Mouse (Mus musculus): ENCODE results near the gene Tmem14a. TPM values are rescaled to one million over a fixed set of nuclear protein-coding genes. Genes with fewer than 3 reads are reported as not detected.

Tmem14a gene
- total RNA-seq, 2 experiments from 2014 or later, result not detected

Other genes starting within 250 kb of the Tmem14a start
- gene Tram2, start 139.3 kb upstream of the Tmem14a start, total RNA-seq (2015; ENCODE audit: low replicate concordance), result 1.3 and 1.4 TPM in 2 replicates
- gene Tram2, start 139.3 kb upstream of the Tmem14a start, total RNA-seq (2017; ENCODE audit: low replicate concordance), result 0.51 TPM in 1 of 2 replicates, not detected in the other
- not detected in 2 replicates for gene Gsta3, start 22.0 kb downstream of the Tmem14a start, total RNA-seq (2015; ENCODE audit: low replicate concordance)
- not detected in 2 replicates for gene Gsta3, start 22.0 kb downstream of the Tmem14a start, total RNA-seq (2017; ENCODE audit: low replicate concordance)
- gene Khdc1a, start 131.1 kb downstream of the Tmem14a start, total RNA-seq (2015; ENCODE audit: low replicate concordance), result 2.1 TPM in 1 of 2 replicates, not detected in the other
- not detected in 2 replicates for gene Khdc1a, start 131.1 kb downstream of the Tmem14a start, total RNA-seq (2017; ENCODE audit: low replicate concordance)
- gene Khdc1c, start 149.8 kb downstream of the Tmem14a start, total RNA-seq (2015; ENCODE audit: low replicate concordance), result not detected in 2 replicates
- gene Khdc1c, start 149.8 kb downstream of the Tmem14a start, total RNA-seq (2017; ENCODE audit: low replicate concordance), result not detected in 2 replicates
- gene Khdc1b, start 165.0 kb downstream of the Tmem14a start, total RNA-seq (2015; ENCODE audit: low replicate concordance), result not detected in 2 replicates
- not detected in 2 replicates for gene Khdc1b, start 165.0 kb downstream of the Tmem14a start, total RNA-seq (2017; ENCODE audit: low replicate concordance)

All from erythroid progenitor cell, adult 5-6 weeks (primary cell).